Mouse (Mus musculus) stomach, postnatal 0 days (tissue): ENCODE results near the gene Ano1. TPM values are rescaled to one million over a fixed set of nuclear protein-coding genes. Genes with fewer than 3 reads are reported as not detected.
A peak's percentile ranks its signal among the peaks of the same experiment; 100 is the strongest.

ENCODE experiments used
- ATAC-seq: fragments of 200-750 bp; cut with Nextera tagmentation; 2 replicates; pipeline ENCODE4 v1.8.0; 2017; ENCODE audit not compliant: low FRiP score, low TSS enrichment
- DNase-seq: peaks from one replicate; pipeline ENCODE4 v3.0.0-alpha.2; 2016; ENCODE audit warnings: low spot score
- H3K27ac ChIP-seq: fragments of 300-500 bp; sonication (generic); replicated peaks from 2 replicates; pipeline ENCODE4 v1.5.1; 2014; ENCODE audit warnings: mild to moderate bottlenecking, control low read depth
- H3K27me3 ChIP-seq: fragments of 300-500 bp; sonication (generic); 2 replicates; pipeline ENCODE4 v1.6.1; 2014; ENCODE audit warnings: low read length; ENCODE audit not compliant: control insufficient read depth, insufficient read depth
- H3K36me3 ChIP-seq: fragments of 300-500 bp; sonication (generic); 2 replicates; pipeline ENCODE4 v1.6.1; 2014; ENCODE audit warnings: low read length, mixed read lengths; ENCODE audit not compliant: control insufficient read depth, insufficient read depth
- H3K4me1 ChIP-seq: fragments of 300-500 bp; sonication (generic); replicated peaks from 2 replicates; pipeline ENCODE4 v1.6.1; 2014; ENCODE audit warnings: antibody characterized with exemption; ENCODE audit not compliant: control insufficient read depth, insufficient read depth
- H3K4me2 ChIP-seq: fragments of 300-500 bp; sonication (generic); replicated peaks from 2 replicates; pipeline ENCODE4 v1.6.1; 2014; ENCODE audit warnings: low read depth, mild to moderate bottlenecking, control low read depth, moderate library complexity
- H3K4me3 ChIP-seq: fragments of 300-500 bp; sonication (generic); 2 replicates; pipeline ENCODE4 v1.5.1; 2014; ENCODE audit warnings: low read depth, low read length, control low read depth
- H3K9ac ChIP-seq: fragments of 300-500 bp; sonication (generic); 2 replicates; pipeline ENCODE4 v1.6.1; 2014; ENCODE audit warnings: mild to moderate bottlenecking, low read length, control low read depth, mixed read lengths
- H3K9me3 ChIP-seq: fragments of 300-500 bp; sonication (generic); 2 replicates; pipeline ENCODE4 v1.6.1; 2016; ENCODE audit warnings: low read length; ENCODE audit not compliant: control insufficient read depth
- CTCF ChIP-seq: IDR thresholded peaks from 2 replicates; pipeline ENCODE4 v1.5.1; 2016; ENCODE audit warnings: antibody characterized with exemption, low read depth, mild to moderate bottlenecking, moderate library complexity
- EP300 ChIP-seq: optimal IDR thresholded peaks from 2 replicates; pipeline ENCODE3; 2016; ENCODE audit warnings: antibody characterized with exemption
- WGBS: fragments of 180-500 bp; shearing (Covaris S2); extraction: QIAGEN DNeasy Blood & Tissue Kit; methylation state at CpG from one replicate; pipeline ENCODE4 v1.1.7; 2014; 5-methylcytosine and 5-hydroxymethylcytosine counted together
- polyA plus RNA-seq: library from polyadenylated mRNA; unstranded; fragments of >200 nt; fragmentation: Nextera tagmentation; extraction: Ambion mirVana; gene quantifications from 2 replicates; pipeline ENCODE4 v1.2.1, GENCODE M21; 2015

The Ano1 gene
- polyA plus RNA-seq, 1 experiment from 2014 or later: 32.4 TPM

GRCm38 (mm10) chr7:144738357-144738798, 13.4 kb downstream of the Ano1 start:
- Histone ChIP-seq H3K9me3 (no peaks in the 10 kb centered on the region), H3K36me3 (no peaks in the 10 kb centered on the region), H3K27ac (peak overlapping the region; percentile 26; the same call in 1 of the 2 replicates), H3K4me2 (peak overlapping the region; percentile 55), H3K27me3 (no peaks in the 10 kb centered on the region), H3K4me3 (peak overlapping the region; percentile 32), H3K9ac (peak overlapping the region; percentile 67), H3K4me1 (no peaks in the 10 kb centered on the region)
- peak; percentile 21; the same call in 1 of the 2 replicates for ATAC-seq
- no peak for DNase-seq
- TF ChIP-seq EP300: no peak
- TF ChIP-seq CTCF: no peak
- WGBS: 1% methylated on average over 22 of the region's 33 CpGs

GRCm38 (mm10) chr7:144731897-144732291, 19.9 kb downstream of the Ano1 start:
- ATAC-seq: peak; percentile 64
- Histone ChIP-seq H3K27me3 (no peaks in the 10 kb centered on the region), H3K4me1 (no peaks in the 10 kb centered on the region), H3K36me3 (no peaks in the 10 kb centered on the region), H3K9me3 (no peaks in the 10 kb centered on the region), H3K4me2 (no peak overlapping the region), H3K27ac (no peak overlapping the region), H3K9ac (no peak overlapping the region), H3K4me3 (no peak overlapping the region)
- TF ChIP-seq EP300: no peak
- no peak for TF ChIP-seq CTCF
- 32% methylated on average over 4 of the region's 4 CpGs for WGBS
- peak; percentile 48 for DNase-seq

- no peak overlapping the region for H3K4me3 ChIP-seq
- peak; percentile 43 for DNase-seq
- ATAC-seq: peak; percentile 74
- H3K27me3 ChIP-seq: no peaks in the 10 kb centered on the region
- 37% methylated on average over 9 of the region's 9 CpGs for WGBS
- H3K4me2 ChIP-seq: no peak overlapping the region
- TF ChIP-seq EP300 (no peak), CTCF (no peak)
- no peak overlapping the region for H3K27ac ChIP-seq
- no peaks in the 10 kb centered on the region for H3K9me3 ChIP-seq
- no peak overlapping the region for H3K9ac ChIP-seq
- H3K4me1 ChIP-seq: no peaks in the 10 kb centered on the region
- H3K36me3 ChIP-seq: no peaks in the 10 kb centered on the region
Observed at GRCm38 (mm10) chr7:144731182-144731896, 20.4 kb downstream of the Ano1 start.

- H3K27me3 ChIP-seq: no peaks in the 10 kb centered on the region
- H3K4me1 ChIP-seq: no peaks in the 10 kb centered on the region
- H3K9me3 ChIP-seq: no peaks in the 10 kb centered on the region
- DNase-seq (peak; percentile 39), ATAC-seq (peak; percentile 74)
- WGBS: 32% methylated on average over 1 of the region's 1 CpGs
- H3K36me3 ChIP-seq: no peaks in the 10 kb centered on the region
- no peak overlapping the region for H3K9ac ChIP-seq
- no peak for TF ChIP-seq CTCF
- TF ChIP-seq EP300: no peak
- H3K4me3 ChIP-seq: no peak overlapping the region
- no peak overlapping the region for H3K27ac ChIP-seq
- no peak overlapping the region for H3K4me2 ChIP-seq
Observed at GRCm38 (mm10) chr7:144724283-144724682, 27.5 kb downstream of the Ano1 start.

GRCm38 (mm10) chr7:144719956-144720355, 31.8 kb downstream of the Ano1 start:
- no peaks in the 10 kb centered on the region for H3K27me3 ChIP-seq
- ATAC-seq (no peak), DNase-seq (no peak)
- H3K9ac ChIP-seq: no peak overlapping the region
- TF ChIP-seq CTCF: no peak
- TF ChIP-seq EP300: no peak
- WGBS: 58% methylated on average over 4 of the region's 4 CpGs
- no peak overlapping the region for H3K27ac ChIP-seq
- H3K9me3 ChIP-seq: no peaks in the 10 kb centered on the region
- no peaks in the 10 kb centered on the region for H3K36me3 ChIP-seq
- H3K4me1 ChIP-seq: no peaks in the 10 kb centered on the region
- no peak overlapping the region for H3K4me2 ChIP-seq
- H3K4me3 ChIP-seq: no peak overlapping the region

- Histone ChIP-seq H3K9ac (no peak overlapping the region), H3K36me3 (no peaks in the 10 kb centered on the region), H3K4me3 (no peak overlapping the region), H3K27ac (no peak overlapping the region), H3K4me1 (no peaks in the 10 kb centered on the region), H3K4me2 (no peak overlapping the region), H3K27me3 (no peaks in the 10 kb centered on the region), H3K9me3 (no peaks in the 10 kb centered on the region)
- 88% methylated on average over 5 of the region's 5 CpGs for WGBS
- no peak for TF ChIP-seq EP300
- TF ChIP-seq CTCF: no peak
- DNase-seq (no peak), ATAC-seq (no peak)
Observed at GRCm38 (mm10) chr7:144717736-144718135, 34.0 kb downstream of the Ano1 start.
